Mouse (Mus musculus): ENCODE results near the gene Rcn3.

DNA sequence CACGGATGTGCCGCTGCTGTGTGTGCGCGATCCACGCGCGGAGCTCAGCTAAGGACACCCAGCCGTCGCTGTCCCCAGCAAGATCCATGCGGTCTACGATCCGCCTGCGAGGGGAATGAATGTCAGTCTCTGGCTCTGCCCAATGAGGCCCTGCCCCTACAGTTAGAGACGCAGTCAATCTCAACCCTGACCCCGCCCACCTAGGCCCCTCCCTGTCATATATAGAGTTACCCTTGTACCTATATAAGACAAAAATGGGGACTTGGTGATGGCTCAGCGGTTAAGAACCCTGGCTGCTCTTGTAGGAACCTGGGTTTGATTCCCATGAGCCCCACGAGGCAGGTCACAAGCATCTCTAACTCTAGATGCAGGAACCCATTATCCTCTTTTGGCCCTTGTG, 3.4 kb downstream of the Rcn3 start:
- TF ChIP-seq CTCF (IDR thresholded peaks at IDR 0.05; ENCODE audit: insufficient read depth, low read length): no peak
- no peak for TF ChIP-seq POLR2A (IDR thresholded peaks at IDR 0.05; ENCODE audit: borderline replicate concordance, extremely low read depth, low read depth, low read length)

Data from lung, adult 2 months (tissue).